In genomic region chr5:5508231-5508630, GRCm38 (mm10) we compare ENCODE assay signal across 14 mouse cellular contexts. TPM values are rescaled to one million over a fixed set of nuclear protein-coding genes. Genes with fewer than 3 reads are reported as not detected.
A peak's percentile ranks its signal among the peaks of the same experiment; 100 is the strongest.
DNase-seq lines count a peak whose midpoint lies in the region; ATAC-seq and TF ChIP-seq lines count a peak whose summit lies in the region.
"Had no signal": no experiment of that assay in that cellular context is flagged by ENCODE, and none has a peak within 500 bp of the region (broad histone marks: within the 10 kb centered on the region; RNA-seq: fewer than 3 reads in every experiment).

No protein-coding gene starts in this region.

- no peak for TF ChIP-seq POLR2A in cerebellum, adult 2 months (IDR thresholded peaks at IDR 0.05; ENCODE audit: borderline replicate concordance, insufficient read depth, low read length)

- no peaks in the 10 kb centered on the region for H3K9me3 ChIP-seq in forebrain, embryonic 13.5 days (replicated peaks)
- H3K9me3 ChIP-seq in hindbrain, postnatal 0 days (ENCODE audit: low read length) = no peaks in the 10 kb centered on the region
- H3K9me3 ChIP-seq in neural tube, embryonic 12.5 days = no peaks in the 10 kb centered on the region
- H3K9me3 ChIP-seq: limb, embryonic 13.5 days; stomach, embryonic 15.5 days had no signal

- WGBS in cerebellum, adult 2 months = 23% methylated on average over 10 of the region's 10 CpGs
- WGBS in forebrain, embryonic 13.5 days = 78% methylated on average over 10 of the region's 10 CpGs
- 44% methylated on average over 10 of the region's 10 CpGs for WGBS in hindbrain, postnatal 0 days
- WGBS in neural tube, embryonic 12.5 days = 51% methylated on average over 10 of the region's 10 CpGs

- peaks cover 17% of the 10 kb centered on the region for H3K4me1 ChIP-seq in cerebellum, adult 2 months (ENCODE audit: control insufficient read depth, insufficient read depth, low read length)
- H3K4me1 ChIP-seq in forebrain, embryonic 13.5 days = peaks cover 39% of the 10 kb centered on the region
- H3K4me1 ChIP-seq in hindbrain, postnatal 0 days (ENCODE audit: insufficient read depth, low read length) = no peaks in the 10 kb centered on the region
- H3K4me1 ChIP-seq in neural tube, embryonic 12.5 days = peaks cover 7% of the 10 kb centered on the region
- H3K4me1 ChIP-seq: limb, embryonic 13.5 days; stomach, embryonic 15.5 days had no signal

- peak overlapping the region; percentile 44 for H3K4me3 ChIP-seq in cerebellum, adult 2 months (replicated peaks; ENCODE audit: insufficient read depth, low read depth, low read length)
- no peak overlapping the region for H3K4me3 ChIP-seq in forebrain, embryonic 13.5 days
- peak overlapping the region; percentile 15; the same call in 1 of the 2 replicates for H3K4me3 ChIP-seq in hindbrain, postnatal 0 days (ENCODE audit: low read length)
- no peak overlapping the region for H3K4me3 ChIP-seq in neural tube, embryonic 12.5 days
- H3K4me3 ChIP-seq: limb, embryonic 13.5 days; stomach, embryonic 15.5 days had no signal

- no peak for DNase-seq in cerebellum, adult 2 months
- no peak for DNase-seq in cerebellum, adult 11-12 months
- DNase-seq in hindbrain, postnatal 0 days (ENCODE audit: low spot score) = no peak
- DNase-seq in left cerebral cortex, adult 8-10 months (ENCODE audit: low spot score in 2 of 2) = no peak
- DNase-seq in spleen, adult 12 weeks (ENCODE audit: low spot score) = no peak
- DNase-seq in frontal cortex, adult 2 months (ENCODE audit: extremely low spot score in 1 of 2, low spot score in 1 of 2) = no peak

- ATAC-seq in forebrain, embryonic 13.5 days = peak; percentile 11; the same call in 1 of the 2 replicates
- ATAC-seq in hindbrain, postnatal 0 days = peak; percentile 31
- ATAC-seq in neural tube, embryonic 12.5 days (ENCODE audit: low FRiP score, low read depth) = peak; percentile 34

- H3K9ac ChIP-seq in forebrain, embryonic 13.5 days = peak overlapping the region; percentile 34; the same call in 1 of the 2 replicates
- H3K9ac ChIP-seq in hindbrain, postnatal 0 days (replicated peaks; ENCODE audit: low read length) = 0 out of 2 replicates have a peak overlapping the region, but pooled peaks have one; percentile 9
- H3K9ac ChIP-seq in neural tube, embryonic 12.5 days = no peak overlapping the region
- H3K9ac ChIP-seq: limb, embryonic 13.5 days; stomach, embryonic 15.5 days had no signal

- peak overlapping the region; percentile 46 for H3K4me2 ChIP-seq in forebrain, embryonic 13.5 days
- peak overlapping the region; percentile 45 for H3K4me2 ChIP-seq in hindbrain, postnatal 0 days (ENCODE audit: low read depth, low read length)
- peak overlapping the region; percentile 41 for H3K4me2 ChIP-seq in neural tube, embryonic 12.5 days (replicated peaks)
- H3K4me2 ChIP-seq: heart, embryonic 11.5 days; limb, embryonic 13.5 days; stomach, embryonic 15.5 days had no signal

- H3K36me3 ChIP-seq in forebrain, embryonic 13.5 days (ENCODE audit: poor library complexity, severe bottlenecking) = peaks cover 9% of the 10 kb centered on the region; the same call in 1 of the 2 replicates
- H3K36me3 ChIP-seq in hindbrain, postnatal 0 days (ENCODE audit: insufficient read depth, low read length) = no peaks in the 10 kb centered on the region
- peaks cover 4% of the 10 kb centered on the region; the same call in 1 of the 2 replicates for H3K36me3 ChIP-seq in neural tube, embryonic 12.5 days

- H3K27ac ChIP-seq in cerebellum, adult 2 months (ENCODE audit: insufficient read depth, low read length) = peak overlapping the region; percentile 9; the same call in 1 of the 2 replicates
- peak overlapping the region; percentile 63 for H3K27ac ChIP-seq in forebrain, embryonic 13.5 days
- peak overlapping the region; percentile 45; the same call in 1 of the 2 replicates for H3K27ac ChIP-seq in hindbrain, postnatal 0 days
- H3K27ac ChIP-seq in neural tube, embryonic 12.5 days = no peak overlapping the region
- H3K27ac ChIP-seq: limb, embryonic 13.5 days; stomach, embryonic 15.5 days had no signal

- H3K27me3 ChIP-seq in cerebellum, adult 2 months (ENCODE audit: control insufficient read depth, insufficient read depth, low read length) = no peaks in the 10 kb centered on the region
- no peaks in the 10 kb centered on the region for H3K27me3 ChIP-seq in forebrain, embryonic 13.5 days
- H3K27me3 ChIP-seq in hindbrain, postnatal 0 days (ENCODE audit: insufficient read depth, low read length) = no peaks in the 10 kb centered on the region
- no peaks in the 10 kb centered on the region for H3K27me3 ChIP-seq in neural tube, embryonic 12.5 days (replicated peaks)
- H3K27me3 ChIP-seq: limb, embryonic 13.5 days; stomach, embryonic 15.5 days had no signal

- no peak for TF ChIP-seq CTCF in cerebellum, adult 2 months (IDR thresholded peaks at IDR 0.05; ENCODE audit: borderline replicate concordance, insufficient read depth, low read depth, low read length)
- no peak for TF ChIP-seq CTCF in hindbrain, postnatal 0 days (IDR thresholded peaks at IDR 0.05; ENCODE audit: low read depth)

RNA-seq across cellular contexts. Expression of gene Cldn12, which starts 6.5 kb away (rescaled TPM):
- polyA plus RNA-seq in cerebellum, adult 2 months (2012; rRNA removed) = 44.9 and 45.0 TPM in 2 replicates
- 24.1 and 29.1 TPM in 2 replicates for polyA plus RNA-seq in forebrain, embryonic 13.5 days (2015; fragmentation: Nextera tagmentation; extraction: Ambion mirVana)
- total RNA-seq in hindbrain, postnatal 0 days (2014; rRNA removed) = 17.6 and 17.7 TPM in 2 replicates
- polyA plus RNA-seq in hindbrain, postnatal 0 days (2015; fragmentation: Nextera tagmentation; extraction: Ambion mirVana) = 11.9 and 12.0 TPM in 2 replicates
- 31.0 and 35.5 TPM in 2 replicates for polyA plus RNA-seq in neural tube, embryonic 12.5 days (2016; fragmentation: Nextera tagmentation; extraction: Ambion mirVana)
- total RNA-seq in left cerebral cortex, adult 8-10 months (2022) = 10 to 100 TPM; 43.8 to 45.2 (median 44.1) TPM
- polyA plus RNA-seq in frontal cortex, adult 2 months (2012; rRNA removed) = 46.2 and 47.0 TPM in 2 replicates

RNA-seq across cellular contexts. Expression of gene 1700015F17Rik, which starts 29.3 kb away (rescaled TPM):
- polyA plus RNA-seq in cerebellum, adult 2 months (2012; rRNA removed) = 0.22 and 0.49 TPM in 2 replicates
- not detected in 2 replicates for polyA plus RNA-seq in forebrain, embryonic 13.5 days (2015; fragmentation: Nextera tagmentation; extraction: Ambion mirVana)
- not detected in 2 replicates for total RNA-seq in hindbrain, postnatal 0 days (2014; rRNA removed)
- 0.30 TPM in 1 of 2 replicates, not detected in the other for polyA plus RNA-seq in hindbrain, postnatal 0 days (2015; fragmentation: Nextera tagmentation; extraction: Ambion mirVana)
- polyA plus RNA-seq in neural tube, embryonic 12.5 days (2016; fragmentation: Nextera tagmentation; extraction: Ambion mirVana) = not detected in 2 replicates
- 1 to 10 TPM; 1.1 to 1.5 (median 1.4) TPM for total RNA-seq in left cerebral cortex, adult 8-10 months (2022)
- 0.32 TPM in 1 of 2 replicates, not detected in the other for polyA plus RNA-seq in frontal cortex, adult 2 months (2012; rRNA removed)
- total RNA-seq: layer of hippocampus, postnatal 10 days had no signal
- polyA plus RNA-seq: heart, embryonic 11.5 days; intestine, embryonic 14.5 days; limb, embryonic 13.5 days; lung, adult 2 months; stomach, embryonic 15.5 days had no signal

RNA-seq across cellular contexts. Expression of gene Gtpbp10, which starts 51.1 kb away (rescaled TPM):
- polyA plus RNA-seq in cerebellum, adult 2 months (2012; rRNA removed) = 9.0 and 9.2 TPM in 2 replicates
- polyA plus RNA-seq in forebrain, embryonic 13.5 days (2015; fragmentation: Nextera tagmentation; extraction: Ambion mirVana) = 31.0 and 33.2 TPM in 2 replicates
- total RNA-seq in hindbrain, postnatal 0 days (2014; rRNA removed) = 12.3 and 18.4 TPM in 2 replicates
- polyA plus RNA-seq in hindbrain, postnatal 0 days (2015; fragmentation: Nextera tagmentation; extraction: Ambion mirVana) = 13.8 and 14.6 TPM in 2 replicates
- 31.3 and 31.8 TPM in 2 replicates for polyA plus RNA-seq in neural tube, embryonic 12.5 days (2016; fragmentation: Nextera tagmentation; extraction: Ambion mirVana)
- 10 to 100 TPM; 10.6 to 12.8 (median 10.9) TPM for total RNA-seq in left cerebral cortex, adult 8-10 months (2022)
- polyA plus RNA-seq in frontal cortex, adult 2 months (2012; rRNA removed) = 9.5 and 11.2 TPM in 2 replicates

Comparison
In these comparisons a context has a peak if more than half of its experiments do, and no peak if none do; other contexts are left out.
1. H3K4me3 ChIP-seq: peak in cerebellum, adult 2 months (single experiment) and hindbrain, postnatal 0 days (single experiment); none in forebrain, embryonic 13.5 days (single experiment) and neural tube, embryonic 12.5 days (single experiment).
2. Peak in every context shown above with its lines, with median percentiles within 50 percentile points of each other: ATAC-seq and H3K4me2 ChIP-seq.